Mouse (Mus musculus) thymus, adult 2 months (tissue): ENCODE measurements around the gene C1qtnf5.

ENCODE experiments used
- CTCF ChIP-seq: fragments of 200-500 bp; IDR thresholded peaks from 2 replicates; pipeline ENCODE4 v1.5.1; 2012; ENCODE audit warnings: mild to moderate bottlenecking, control low read depth, low read length, moderate library complexity, borderline replicate concordance; ENCODE audit not compliant: control insufficient read depth, poor library complexity, insufficient read depth; ENCODE audit errors: extremely low read depth
- POLR2A ChIP-seq: fragments of 200-500 bp; IDR thresholded peaks from 2 replicates; pipeline ENCODE4 v1.6.1; 2012; ENCODE audit warnings: mild to moderate bottlenecking, low read length, control low read depth, moderate library complexity; ENCODE audit not compliant: control insufficient read depth, poor library complexity, insufficient read depth; ENCODE audit errors: extremely low read depth

DNA sequence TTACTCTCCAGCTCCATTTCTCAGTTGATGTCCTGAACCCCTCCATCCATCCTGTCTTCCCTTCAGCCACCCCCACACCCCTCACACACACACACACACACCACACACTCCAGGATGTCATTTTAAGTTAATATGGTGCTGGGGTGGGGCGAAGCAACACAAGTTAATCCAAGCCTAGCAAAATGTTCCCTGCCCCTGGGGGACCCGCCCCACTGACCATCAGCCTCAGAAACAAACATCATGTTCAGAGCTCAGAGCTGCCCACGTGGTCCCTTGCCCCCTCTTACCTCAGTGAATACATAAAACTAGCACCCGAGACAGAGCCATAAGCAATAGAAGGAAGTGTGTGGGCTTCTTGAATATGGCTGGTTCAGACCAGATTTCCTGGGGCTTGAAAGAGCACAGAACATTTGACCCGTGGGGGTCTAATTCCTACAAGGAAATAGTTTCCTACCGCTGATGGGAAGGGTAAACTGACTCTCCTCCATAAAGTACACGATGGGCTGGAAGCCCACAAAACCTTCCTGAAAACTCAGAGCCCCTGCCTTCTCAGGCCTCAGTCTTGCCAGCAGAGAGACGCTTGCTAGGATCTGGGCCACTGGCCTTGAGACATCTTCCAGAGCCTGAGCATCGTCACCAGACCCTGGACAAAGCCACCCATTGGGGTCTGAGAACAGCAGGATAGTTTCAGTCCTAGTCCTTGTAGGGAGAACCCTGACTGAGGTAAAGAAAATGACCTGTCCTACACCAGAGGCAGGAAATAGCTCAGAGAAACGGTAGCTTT lies 26.9 kb upstream of the C1qtnf5 start:
- no peak for TF ChIP-seq CTCF
- no peak for TF ChIP-seq POLR2A
